Mouse (Mus musculus): ENCODE measurements around the gene Szrd1. TPM values are rescaled to one million over a fixed set of nuclear protein-coding genes. Genes with fewer than 3 reads are reported as not detected.

Gene Szrd1
- total RNA-seq (2015): 33.2 and 43.0 TPM in 2 replicates
- total RNA-seq (2017): 38.8 and 52.7 TPM in 2 replicates

DNA sequence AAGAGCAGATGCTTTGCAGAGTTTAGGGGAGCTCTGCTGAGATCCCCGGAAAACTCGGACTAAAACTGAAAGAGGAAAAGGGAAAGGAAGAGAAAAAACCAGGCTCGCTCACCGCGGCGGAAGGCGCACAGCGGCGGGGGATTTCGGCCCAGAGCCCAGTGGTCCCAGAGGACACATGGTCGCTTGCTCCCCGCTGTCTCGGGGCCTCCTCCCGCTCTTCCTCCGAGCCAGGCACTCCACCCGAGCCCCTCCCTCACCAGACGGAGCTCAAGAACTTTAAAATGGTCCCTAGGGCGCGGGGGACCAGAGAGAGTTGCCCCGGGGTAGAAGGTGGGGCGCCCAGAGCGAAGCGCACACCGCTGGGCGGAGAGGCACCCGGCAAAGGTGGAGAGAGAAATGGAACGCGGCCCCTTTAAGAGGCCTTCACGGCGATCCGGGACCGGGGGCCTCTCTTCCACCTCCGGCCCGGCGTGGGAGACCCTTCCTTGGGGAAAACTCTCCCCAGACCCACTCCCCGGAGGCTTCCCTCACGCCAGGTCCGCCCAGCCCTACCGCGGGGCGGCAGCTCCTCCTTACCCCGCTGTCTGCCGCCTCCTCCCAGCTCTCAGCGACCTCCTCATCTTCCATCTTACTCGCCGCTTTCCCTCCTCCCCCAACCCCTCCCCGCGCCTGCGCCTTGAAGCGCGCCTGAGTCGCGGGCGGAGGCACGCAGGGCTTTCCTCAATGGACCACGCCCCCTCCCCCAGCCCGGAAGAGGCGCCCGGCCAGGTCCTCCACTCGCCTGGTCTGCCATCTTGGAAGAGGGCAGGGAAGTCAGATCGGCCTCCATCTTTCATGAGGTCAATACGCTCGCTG is at the start of gene Szrd1:
TSS of gene Szrd1 (minus strand) at position 660 of the 855 bp plus-strand sequence.
- ATAC-seq (replicated peaks; ENCODE audit: poor library complexity): peak; percentile 88

- no peak for ATAC-seq (replicated peaks; ENCODE audit: poor library complexity)
Measured at GRCm38 (mm10) chr4:141186923-141187836, 47.6 kb upstream of the Szrd1 start.

DNA sequence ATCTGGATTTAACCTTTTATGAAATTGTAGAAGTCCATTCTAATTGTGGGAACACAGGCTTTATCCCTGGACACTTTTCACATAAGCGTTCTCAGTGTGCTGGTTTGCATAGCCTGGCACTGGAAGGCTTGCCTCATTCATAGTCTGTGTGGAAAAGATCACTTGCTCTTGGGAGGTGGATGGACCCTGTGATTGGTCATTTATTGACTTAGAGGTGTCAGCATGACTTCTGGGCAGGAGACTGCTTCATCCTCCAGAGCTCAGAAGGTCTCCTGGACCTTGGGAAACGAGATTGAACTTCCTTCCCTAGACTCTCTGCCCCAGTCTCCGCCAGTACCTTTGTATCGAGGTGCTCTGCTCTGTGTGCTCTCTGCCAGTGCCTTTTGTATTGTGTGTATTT is 44.9 kb upstream of the Szrd1 start:
- ATAC-seq (replicated peaks; ENCODE audit: poor library complexity): no peak

- no peak for ATAC-seq (replicated peaks; ENCODE audit: poor library complexity)
Measured at GRCm38 (mm10) chr4:141183932-141184331, 44.4 kb upstream of the Szrd1 start.

DNA sequence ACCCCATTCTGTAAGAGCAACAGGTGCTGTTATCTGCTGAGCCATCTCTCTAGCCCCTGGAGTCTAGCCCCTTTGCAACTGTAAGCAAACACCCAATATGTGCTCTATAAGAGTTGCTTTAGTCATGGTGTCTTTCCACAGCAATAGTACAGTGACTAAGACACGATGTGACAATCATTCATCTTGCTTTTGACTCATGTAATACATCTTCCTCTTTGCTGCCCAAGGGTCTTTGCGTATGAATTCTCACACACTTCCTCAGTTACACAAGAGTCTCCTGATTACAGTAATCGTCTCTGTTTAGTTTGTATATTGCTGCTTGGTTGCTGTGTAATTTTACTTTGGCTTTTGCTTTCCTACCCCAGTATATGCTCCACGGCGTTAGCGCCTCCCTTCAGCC is 42.4 kb upstream of the Szrd1 start:
- peak; percentile 93 for ATAC-seq (replicated peaks; ENCODE audit: poor library complexity)

DNA sequence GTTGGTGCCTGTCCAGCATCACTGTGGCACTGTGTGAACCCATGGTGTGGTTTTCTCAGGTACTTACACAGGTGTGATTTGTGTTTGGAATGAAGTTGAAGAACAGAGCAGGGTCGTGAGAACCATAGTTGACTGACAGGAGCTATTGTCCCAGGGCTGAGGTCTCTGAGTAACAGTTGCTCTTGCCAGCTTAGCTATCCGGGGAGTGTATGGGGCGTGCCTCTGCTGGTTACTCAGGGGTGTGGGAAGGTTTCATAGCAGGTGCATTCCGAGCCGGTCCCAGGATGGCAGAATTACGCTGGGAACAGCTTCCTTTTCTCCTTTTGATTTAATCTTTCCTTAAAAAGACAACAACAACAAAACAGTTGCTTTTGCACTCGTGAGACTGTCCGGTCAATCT is 41.3 kb upstream of the Szrd1 start:
- ATAC-seq (replicated peaks; ENCODE audit: poor library complexity): no peak

DNA sequence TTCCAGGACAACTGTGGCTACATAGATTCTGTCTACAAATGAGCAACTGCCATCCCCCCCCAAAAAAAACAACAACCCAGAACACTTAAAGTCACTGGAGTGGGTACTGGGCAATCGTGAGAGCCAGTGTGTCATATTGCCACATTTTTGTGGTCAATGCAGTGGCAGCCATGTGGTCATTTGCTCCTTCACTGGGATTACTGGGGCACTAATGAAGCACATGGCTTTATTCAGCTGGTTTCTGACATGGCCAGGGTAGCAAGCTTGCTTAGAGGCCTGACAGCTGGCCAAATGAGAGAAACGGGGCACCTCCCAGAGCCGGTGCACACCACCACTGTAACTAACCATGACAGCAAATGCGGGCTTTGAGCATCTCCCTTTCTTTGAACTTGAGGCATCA is 38.9 kb upstream of the Szrd1 start:
- ATAC-seq (replicated peaks; ENCODE audit: poor library complexity): peak; percentile 49; the same call in 1 of the 2 replicates

DNA sequence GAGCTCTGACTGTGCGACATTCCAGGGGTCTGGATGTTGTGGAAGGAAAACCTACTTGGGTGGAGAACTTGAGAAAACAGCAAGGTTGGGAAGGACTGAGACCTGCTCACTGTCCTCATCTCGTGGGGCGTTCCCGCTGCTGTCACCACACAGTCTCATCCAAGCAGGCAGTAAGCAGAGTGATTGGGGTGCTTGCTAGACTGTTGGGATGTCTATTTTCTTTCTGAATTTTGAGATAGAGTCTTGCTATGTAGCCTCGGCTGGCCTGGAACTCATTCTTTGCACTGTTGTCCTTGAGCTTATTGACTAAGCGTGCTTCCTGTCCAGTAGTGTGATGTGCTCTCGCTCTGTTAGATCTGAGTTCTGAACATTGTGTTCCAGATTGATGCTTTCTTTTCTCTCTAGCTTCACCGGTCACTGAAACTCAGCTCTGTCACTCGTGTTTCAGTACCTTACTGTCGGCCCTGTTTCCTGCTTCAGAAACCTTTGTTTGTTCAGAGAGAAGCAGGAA is 36.8 kb upstream of the Szrd1 start:
- ATAC-seq (replicated peaks; ENCODE audit: poor library complexity): no peak

DNA sequence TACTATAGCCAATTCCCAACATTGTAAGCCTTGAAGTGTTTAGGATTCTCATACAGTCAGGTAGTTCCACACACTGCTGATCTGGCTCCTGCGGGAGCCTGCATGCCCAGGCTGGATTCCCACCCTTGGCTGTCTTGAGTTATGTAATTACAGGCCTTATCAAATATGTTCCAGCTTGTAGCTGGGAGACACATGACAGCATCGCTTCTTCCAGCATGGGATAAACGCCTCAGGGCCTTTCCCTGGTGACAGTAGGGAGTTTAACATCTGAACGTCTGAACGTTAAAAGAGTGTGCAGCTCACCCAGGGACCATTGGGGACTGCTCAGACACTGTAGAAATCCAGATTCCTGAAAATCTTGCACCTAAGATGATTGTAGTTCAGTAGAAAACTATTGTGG is 36.2 kb upstream of the Szrd1 start:
- no peak for ATAC-seq (replicated peaks; ENCODE audit: poor library complexity)

DNA sequence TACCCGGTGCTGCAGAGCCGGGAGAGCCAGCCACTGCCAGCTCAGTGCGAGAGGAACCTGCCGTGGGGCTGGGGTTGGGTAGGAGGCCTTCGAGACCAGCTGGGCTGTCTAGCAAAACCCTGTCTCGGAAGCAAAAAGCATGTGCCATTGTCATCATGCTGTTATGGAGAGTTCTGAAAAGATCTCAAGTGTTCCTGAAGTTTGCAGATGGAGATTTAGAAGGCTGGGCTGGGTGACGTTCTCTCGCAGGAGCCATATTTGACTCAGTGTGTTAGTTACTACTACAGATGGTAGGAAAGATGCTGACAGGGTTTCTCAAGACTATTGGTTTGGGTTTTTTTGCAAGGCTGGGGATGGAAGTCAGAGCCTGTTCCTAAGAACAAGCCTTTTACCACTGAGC is 32.5 kb upstream of the Szrd1 start:
- no peak for ATAC-seq (replicated peaks; ENCODE audit: poor library complexity)

GRCm38 (mm10) chr4:141167156-141167555 is 27.6 kb upstream of the Szrd1 start:
- 0 out of 2 replicates have a peak, but pooled peaks have one; percentile 34 for ATAC-seq (replicated peaks; ENCODE audit: poor library complexity)

DNA sequence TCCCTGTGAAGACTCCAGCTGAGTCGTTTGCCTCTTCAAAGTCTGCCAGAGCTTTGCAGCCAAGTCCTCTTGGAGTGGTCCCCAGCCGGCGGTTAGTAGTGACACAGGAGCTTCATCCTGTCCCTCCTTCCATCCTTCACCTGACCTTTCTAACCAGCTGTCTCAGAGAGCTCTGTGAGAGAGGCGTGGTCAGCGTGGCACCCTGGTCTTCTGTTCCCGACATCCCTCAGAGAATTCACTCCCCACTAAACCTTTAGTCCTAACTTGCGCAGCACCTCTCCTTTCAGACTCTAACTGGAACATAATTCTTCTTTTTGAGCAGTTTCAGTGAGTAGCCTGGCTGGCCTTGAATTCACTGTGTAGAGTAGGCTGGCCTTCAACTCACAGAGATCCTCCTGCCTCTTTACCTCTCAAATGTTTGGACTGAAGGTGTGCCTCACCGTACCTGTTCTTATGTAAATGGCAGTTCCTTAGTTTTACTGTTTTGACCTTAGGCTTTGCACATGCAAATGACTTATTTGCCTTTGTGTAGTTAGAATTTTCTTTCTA is 26.2 kb upstream of the Szrd1 start:
- no peak for ATAC-seq (replicated peaks; ENCODE audit: poor library complexity)

DNA sequence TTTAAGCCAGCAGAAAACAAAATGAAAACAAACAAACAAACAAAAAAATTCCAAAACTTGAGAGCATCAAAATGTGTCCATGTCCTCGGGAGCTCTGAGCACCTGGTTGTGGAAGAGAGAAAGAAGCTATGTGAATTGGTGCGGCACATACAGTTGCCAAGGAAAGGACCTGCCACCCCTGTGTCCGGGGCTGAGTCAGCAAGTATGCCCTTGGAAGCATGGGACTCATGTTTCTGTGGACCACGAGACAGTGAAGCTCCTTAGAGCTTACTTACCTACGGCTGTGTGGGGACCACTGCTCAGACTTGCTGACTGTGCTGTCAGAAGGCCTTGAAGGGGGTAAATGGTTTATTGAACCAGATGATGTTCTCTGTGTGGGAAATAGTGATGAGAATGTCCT is 24.2 kb upstream of the Szrd1 start:
- ATAC-seq (replicated peaks; ENCODE audit: poor library complexity): no peak

DNA sequence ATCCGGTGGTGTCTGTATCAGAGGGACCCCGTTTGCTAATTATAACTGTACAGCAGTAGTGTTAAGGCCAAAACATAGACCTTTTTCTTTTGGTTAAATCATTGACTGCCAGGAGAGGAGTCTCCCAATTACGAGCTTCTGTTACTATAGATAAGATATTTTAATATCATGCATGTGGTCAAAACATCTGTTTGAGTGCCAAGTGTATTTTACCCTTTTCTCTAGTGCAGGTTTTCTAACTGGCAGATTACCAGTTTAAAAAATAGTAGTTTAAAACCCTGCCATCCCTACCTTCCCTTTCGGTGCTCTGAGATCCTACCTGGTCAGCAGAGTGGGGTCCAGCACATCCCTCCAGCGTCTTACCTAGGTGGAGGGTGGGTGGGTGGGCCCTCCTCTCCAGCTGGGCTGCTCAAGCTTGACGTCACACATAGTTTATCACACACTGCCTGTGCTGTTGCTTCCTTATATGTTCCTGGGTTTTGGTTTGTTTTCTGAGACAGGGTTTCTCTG is 22.2 kb upstream of the Szrd1 start:
- ATAC-seq (replicated peaks; ENCODE audit: poor library complexity): peak; percentile 68

DNA sequence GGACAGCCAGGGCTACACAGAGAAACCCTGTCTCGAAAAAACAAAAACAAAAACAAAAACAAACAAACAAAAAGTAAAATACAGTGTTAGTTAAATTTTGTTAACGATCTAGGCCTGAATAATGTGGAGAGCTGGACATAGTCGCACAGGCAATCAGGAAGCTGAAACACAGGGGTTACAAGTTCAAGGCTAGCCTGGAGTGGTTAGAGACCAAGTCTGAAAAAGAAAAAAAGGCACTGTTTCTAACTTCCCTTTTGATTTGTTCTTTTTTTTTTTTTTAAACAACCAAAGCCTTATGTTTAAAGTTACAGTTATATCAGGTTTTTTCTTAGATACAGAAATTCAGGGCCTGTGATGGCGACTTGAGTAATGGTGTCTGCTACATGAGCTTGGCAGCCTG is 20.6 kb upstream of the Szrd1 start:
- no peak for ATAC-seq (replicated peaks; ENCODE audit: poor library complexity)

DNA sequence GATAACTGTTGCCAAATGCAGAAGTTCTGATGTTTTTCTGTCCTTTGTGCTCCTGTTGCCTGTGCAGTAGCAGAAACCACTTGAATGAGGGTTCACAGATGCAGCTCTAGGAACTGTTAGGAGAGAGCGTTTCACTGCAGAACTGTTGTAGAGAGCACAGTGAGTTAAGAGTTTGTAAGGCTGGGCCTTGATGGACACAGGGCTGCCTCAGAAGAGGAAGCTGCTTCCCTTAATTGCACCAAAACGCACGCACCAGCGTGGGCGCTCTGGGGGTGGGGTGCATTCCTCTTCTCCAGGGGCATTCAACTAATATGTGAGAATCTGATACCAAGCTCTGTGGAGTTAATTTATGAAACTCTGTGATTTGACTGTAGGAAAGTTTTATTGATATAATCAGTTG is 20.1 kb upstream of the Szrd1 start:
- peak; percentile 24; the same call in 1 of the 2 replicates for ATAC-seq (replicated peaks; ENCODE audit: poor library complexity)

GRCm38 (mm10) chr4:141159093-141159492 is 19.5 kb upstream of the Szrd1 start:
- ATAC-seq (replicated peaks; ENCODE audit: poor library complexity): peak; percentile 27; the same call in 1 of the 2 replicates

GRCm38 (mm10) chr4:141158609-141159008 is 19.0 kb upstream of the Szrd1 start:
- ATAC-seq (replicated peaks; ENCODE audit: poor library complexity): no peak

DNA sequence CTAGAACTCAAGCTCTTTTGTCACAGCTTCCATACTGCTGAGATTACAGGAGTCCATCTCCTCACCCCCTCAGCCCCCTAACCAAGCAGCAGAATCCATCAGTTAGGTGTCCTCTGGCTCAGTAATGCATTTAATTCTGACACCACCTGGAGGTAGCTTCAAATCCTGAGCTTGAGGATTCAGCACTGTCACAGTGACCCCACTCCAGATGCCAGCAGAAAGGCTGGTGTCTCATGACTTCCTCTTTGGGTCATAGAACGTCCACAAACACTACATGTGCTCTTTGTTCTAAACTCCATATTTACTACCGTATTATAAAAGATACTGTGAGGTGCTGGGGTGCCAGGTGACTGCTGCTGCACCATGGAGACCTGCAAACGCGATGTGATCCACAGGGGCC is 17.9 kb upstream of the Szrd1 start:
- ATAC-seq (replicated peaks; ENCODE audit: poor library complexity): peak; percentile 29

- ATAC-seq (replicated peaks; ENCODE audit: poor library complexity): no peak
Measured at GRCm38 (mm10) chr4:141149116-141149515, 9.5 kb upstream of the Szrd1 start.

All from megakaryocyte progenitor cell, adult 5-6 weeks (primary cell).